Mouse (Mus musculus): ENCODE measurements around the gene Panx3. TPM values are rescaled to one million over a fixed set of nuclear protein-coding genes. Genes with fewer than 3 reads are reported as not detected.

Gene Panx3
- not detected for total RNA-seq (2023)

GRCm38 (mm10) chr9:37669115-37669514 is at the start of gene Panx3:
Gene Panx3, minus strand, starts transcription at chr9:37669235.

GRCm38 (mm10) chr9:37716150-37716549 is 47.1 kb upstream of the Panx3 start, which contains the start of gene Olfr160:
Gene Olfr160, minus strand, starts transcription at chr9:37716250.

GRCm38 (mm10) chr9:37656931-37657481 is 12.0 kb downstream of the Panx3 start, which contains the start of gene Tbrg1:
Gene Tbrg1, minus strand, starts transcription at chr9:37657312.

GRCm38 (mm10) chr9:37613182-37613910 is 55.7 kb downstream of the Panx3 start, which contains the start of gene Spa17:
Gene Spa17, minus strand, starts transcription at chr9:37613722.

Other genes starting within 250 kb of the Panx3 start
- gene Robo3, start 236.0 kb downstream of the Panx3 start, total RNA-seq (2023) = not detected
- gene Msantd2, start 179.9 kb downstream of the Panx3 start, total RNA-seq (2023) = 59.9 TPM
- 0.58 TPM for gene Esam, start 141.2 kb downstream of the Panx3 start, total RNA-seq (2023)
- gene Vsig2, start 130.0 kb downstream of the Panx3 start, total RNA-seq (2023) = not detected
- gene Nrgn, start 116.3 kb downstream of the Panx3 start, total RNA-seq (2023) = 0.37 TPM
- gene Siae, start 113.5 kb downstream of the Panx3 start, total RNA-seq (2023) = 9.7 TPM
- not detected for gene Spa17, start 55.5 kb downstream of the Panx3 start, total RNA-seq (2023)
- gene Tbrg1, start 11.9 kb downstream of the Panx3 start, total RNA-seq (2023) = 83.6 TPM
- gene Olfr160, start 47.0 kb upstream of the Panx3 start, total RNA-seq (2023) = not detected
- gene Olfr874, start 75.9 kb upstream of the Panx3 start, total RNA-seq (2023) = not detected
- not detected for gene Olfr875, start 102.6 kb upstream of the Panx3 start, total RNA-seq (2023)
- not detected for gene Olfr876, start 133.8 kb upstream of the Panx3 start, total RNA-seq (2023)
- gene Olfr877, start 185.0 kb upstream of the Panx3 start, total RNA-seq (2023) = not detected
- gene Olfr145, start 227.5 kb upstream of the Panx3 start, total RNA-seq (2023) = not detected
- not detected for gene Olfr878, start 248.6 kb upstream of the Panx3 start, total RNA-seq (2023)

All from CD8-positive naive resting alpha-beta T cell, adult 57 days (primary cell).